Mouse (Mus musculus) neural tube, embryonic 11.5 days (tissue): ENCODE measurements around the gene Atp2a1. TPM values are rescaled to one million over a fixed set of nuclear protein-coding genes. Genes with fewer than 3 reads are reported as not detected.

Experiments used
- ATAC-seq: fragments of 200-750 bp; cut with Nextera tagmentation; 2 replicates; pipeline ENCODE4 v1.8.0; 2017; ENCODE audit warnings: moderate number of reproducible peaks, mild to moderate bottlenecking, moderate TSS enrichment, moderate library complexity; ENCODE audit not compliant: insufficient read depth, low FRiP score, low TSS enrichment
- DNase-seq: peaks from one replicate; pipeline ENCODE4 v3.0.0-alpha.2; 2015; ENCODE audit warnings: low spot score
- H3K27ac ChIP-seq: fragments of 300-500 bp; sonication (generic); 2 replicates; pipeline ENCODE4 v1.5.1; 2014; ENCODE audit warnings: low read depth, mild to moderate bottlenecking, low read length
- H3K27me3 ChIP-seq: fragments of 300-500 bp; sonication (generic); 2 replicates; pipeline ENCODE4 v1.6.1; 2014; ENCODE audit warnings: mild to moderate bottlenecking, low read length, mixed read lengths; ENCODE audit not compliant: control insufficient read depth, insufficient read depth
- H3K36me3 ChIP-seq: fragments of 300-500 bp; sonication (generic); 2 replicates; pipeline ENCODE4 v1.6.1; 2014; ENCODE audit warnings: mild to moderate bottlenecking, low read length, moderate library complexity, mixed read lengths; ENCODE audit not compliant: control insufficient read depth, insufficient read depth
- H3K4me1 ChIP-seq: fragments of 300-500 bp; sonication (generic); 2 replicates; pipeline ENCODE4 v1.6.1; 2014; ENCODE audit warnings: low read length, mixed read lengths; ENCODE audit not compliant: control insufficient read depth, insufficient read depth
- H3K4me2 ChIP-seq: fragments of 300-500 bp; sonication (generic); 2 replicates; pipeline ENCODE4 v1.6.1; 2014; ENCODE audit warnings: low read depth, mild to moderate bottlenecking, moderate library complexity
- H3K4me3 ChIP-seq: fragments of 300-500 bp; sonication (generic); 2 replicates; pipeline ENCODE4 v1.5.1; 2014; ENCODE audit warnings: low read depth, low read length
- H3K9ac ChIP-seq: fragments of 300-500 bp; sonication (generic); 2 replicates; pipeline ENCODE4 v1.6.1; 2014; ENCODE audit warnings: mild to moderate bottlenecking, low read length
- H3K9me3 ChIP-seq: fragments of 300-500 bp; sonication (generic); 2 replicates; pipeline ENCODE4 v1.6.1; 2016; ENCODE audit warnings: low read length; ENCODE audit not compliant: control insufficient read depth
- WGBS: fragments of 180-500 bp; shearing (Covaris S2); extraction: QIAGEN DNeasy Blood & Tissue Kit; methylation state at CpG from one replicate; pipeline ENCODE4 v1.1.7; 2014; 5-methylcytosine and 5-hydroxymethylcytosine counted together
- polyA plus RNA-seq: library from polyadenylated mRNA; unstranded; fragments of >200 nt; fragmentation: Nextera tagmentation; extraction: Ambion mirVana; gene quantifications from 2 replicates; pipeline ENCODE4 v1.2.1, GENCODE M21; 2014

Atp2a1 gene
- 19.0 and 20.1 TPM in 2 replicates for polyA plus RNA-seq

GRCm38 (mm10) chr7:126463004-126463403, at the start of gene Atp2a1:
Gene Atp2a1 (minus strand): TSS chr7:126463108.
- 47% methylated on average over 5 of the region's 5 CpGs for WGBS
- Histone ChIP-seq H3K4me2 (no peak within 1 kb of the TSS), H3K27me3 (no peaks in the 10 kb centered on the region), H3K4me1 (no peaks in the 10 kb centered on the region), H3K36me3 (peaks cover 5% of the 10 kb centered on the region; the same call in 1 of the 2 replicates), H3K9me3 (no peaks in the 10 kb centered on the region), H3K4me3 (no peak within 1 kb of the TSS), H3K9ac (no peak within 1 kb of the TSS), H3K27ac (no peak within 1 kb of the TSS)
- DNase-seq (no peak), ATAC-seq (no peak)

GRCm38 (mm10) chr7:126511287-126511686, 48.4 kb upstream of the Atp2a1 start:
- no peaks in the 10 kb centered on the region for H3K27me3 ChIP-seq
- H3K9ac ChIP-seq, result no peak overlapping the region
- no peak overlapping the region for H3K4me3 ChIP-seq
- no peak overlapping the region for H3K4me2 ChIP-seq
- H3K36me3 ChIP-seq, result no peaks in the 10 kb centered on the region
- 85% methylated on average over 3 of the region's 3 CpGs for WGBS
- no peaks in the 10 kb centered on the region for H3K4me1 ChIP-seq
- no peaks in the 10 kb centered on the region for H3K9me3 ChIP-seq
- DNase-seq, result no peak
- no peak overlapping the region for H3K27ac ChIP-seq
- no peak for ATAC-seq

DNA sequence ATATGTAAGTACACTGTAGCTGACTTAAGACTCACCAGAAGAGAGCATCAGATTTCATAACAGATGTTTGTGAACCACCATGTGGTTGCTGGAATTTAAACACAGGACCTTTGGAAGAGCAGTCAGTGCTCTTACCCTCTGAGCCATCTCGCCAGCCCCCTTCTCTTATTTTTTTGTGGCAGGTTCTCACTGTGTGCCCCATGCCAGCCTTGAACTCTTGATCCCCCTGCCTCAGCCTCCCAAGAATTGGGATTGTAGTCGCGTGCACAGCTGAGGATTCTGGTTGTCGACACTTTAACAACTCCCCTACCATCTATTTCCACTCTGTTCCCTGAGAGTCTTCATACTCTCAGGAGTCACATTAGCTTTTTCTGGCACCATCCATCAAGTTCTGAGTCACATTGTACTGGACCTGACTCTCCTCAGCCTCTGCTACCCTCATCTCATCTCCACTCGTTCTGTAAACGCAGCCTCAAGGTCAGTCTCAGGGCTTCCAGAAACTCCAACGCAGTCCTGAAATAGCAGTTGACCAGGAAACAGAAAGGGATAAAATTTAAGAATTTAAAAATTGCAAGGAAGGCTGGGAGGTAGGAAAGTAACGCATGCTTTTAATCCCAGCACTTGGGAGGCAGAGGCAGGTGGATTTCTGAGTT, 44.3 kb upstream of the Atp2a1 start:
- DNase-seq (no peak), ATAC-seq (no peak)
- Histone ChIP-seq H3K36me3 (no peaks in the 10 kb centered on the region), H3K4me2 (no peak overlapping the region), H3K4me1 (no peaks in the 10 kb centered on the region), H3K9me3 (no peaks in the 10 kb centered on the region), H3K4me3 (no peak overlapping the region), H3K27ac (no peak overlapping the region), H3K9ac (no peak overlapping the region), H3K27me3 (no peaks in the 10 kb centered on the region)
- 86% methylated on average over 8 of the region's 8 CpGs for WGBS

GRCm38 (mm10) chr7:126504913-126505312, 42.0 kb upstream of the Atp2a1 start:
- peaks cover 6% of the 10 kb centered on the region for H3K4me1 ChIP-seq
- H3K36me3 ChIP-seq, result peaks cover 5% of the 10 kb centered on the region; the same call in 1 of the 2 replicates
- H3K27me3 ChIP-seq, result no peaks in the 10 kb centered on the region
- H3K9ac ChIP-seq, result no peak overlapping the region
- H3K4me3 ChIP-seq, result no peak overlapping the region
- 93% methylated on average over 2 of the region's 2 CpGs for WGBS
- H3K4me2 ChIP-seq, result no peak overlapping the region
- ATAC-seq (no peak), DNase-seq (no peak)
- H3K9me3 ChIP-seq, result no peaks in the 10 kb centered on the region
- no peak overlapping the region for H3K27ac ChIP-seq

DNA sequence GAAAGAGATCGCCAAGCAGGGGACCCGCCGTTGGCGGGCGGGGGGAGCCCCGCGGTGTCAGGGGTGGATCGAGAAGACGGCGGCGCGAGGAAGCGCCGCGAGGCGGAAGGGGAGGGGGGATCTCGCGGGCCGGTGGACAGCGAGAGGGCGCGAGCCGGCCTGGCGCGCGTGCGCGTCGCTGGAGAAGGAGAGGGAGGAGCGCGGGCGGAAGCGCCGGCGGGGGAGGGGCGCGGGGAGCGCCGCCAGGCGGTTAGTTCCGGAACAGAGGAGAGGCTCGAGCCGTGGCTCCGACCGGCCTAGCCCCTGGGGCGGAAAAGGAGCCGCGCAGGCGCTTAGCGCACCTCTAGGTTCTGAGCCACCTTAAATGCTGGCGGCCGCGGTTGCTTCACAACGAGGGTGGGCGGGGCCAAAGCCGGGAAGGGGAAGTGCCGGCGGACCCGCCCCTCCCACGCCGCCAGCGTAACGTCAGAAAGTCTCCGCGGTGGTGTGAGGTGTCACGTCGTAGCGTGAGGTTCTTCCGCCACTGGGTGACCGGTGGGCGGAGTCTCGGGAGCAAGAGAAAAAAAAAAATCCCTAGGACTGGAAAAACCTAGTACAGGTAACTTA, 40.5 kb upstream of the Atp2a1 start, which contains the start of gene Atxn2l:
Gene Atxn2l, minus strand, starts transcription at position 165 of the 606 bp plus-strand sequence.
- Histone ChIP-seq H3K36me3 (peaks cover 13% of the 10 kb centered on the region), H3K9ac (peak within 1 kb of the TSS; percentile 98), H3K4me3 (peak within 1 kb of the TSS; percentile 99), H3K4me1 (peaks cover 6% of the 10 kb centered on the region), H3K9me3 (no peaks in the 10 kb centered on the region), H3K27me3 (no peaks in the 10 kb centered on the region), H3K4me2 (peak within 1 kb of the TSS; percentile 83), H3K27ac (peak within 1 kb of the TSS; percentile 94)
- DNase-seq (peak; percentile 100), ATAC-seq (peak; percentile 74)
- WGBS, result under 1% methylated on average over 66 of the region's 72 CpGs

DNA sequence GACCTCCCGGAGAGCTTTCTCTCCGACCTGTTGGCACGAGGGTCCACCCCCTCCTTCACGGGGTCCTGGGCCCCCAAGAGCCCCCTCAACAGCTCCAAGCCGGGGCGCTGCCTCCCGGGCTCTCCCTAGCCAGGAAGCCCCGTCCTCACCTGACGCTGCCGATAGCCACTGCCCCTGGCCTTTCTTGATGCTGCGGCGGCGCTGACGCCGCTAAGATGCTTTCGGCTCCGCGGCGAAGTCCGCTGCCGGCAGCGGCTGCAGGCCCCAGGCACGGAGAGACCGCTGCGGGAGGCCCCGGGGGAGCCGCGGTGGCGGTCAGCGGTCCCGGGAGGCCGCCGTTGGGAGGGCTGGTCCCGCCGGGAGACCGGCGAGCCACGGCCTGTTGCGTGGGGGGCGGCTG, 39.8 kb upstream of the Atp2a1 start:
- peaks cover 17% of the 10 kb centered on the region for H3K36me3 ChIP-seq
- H3K9ac ChIP-seq, result peak overlapping the region; percentile 98
- H3K4me1 ChIP-seq, result peaks cover 6% of the 10 kb centered on the region
- DNase-seq (no peak), ATAC-seq (no peak)
- H3K4me2 ChIP-seq, result peak overlapping the region; percentile 83
- peak overlapping the region; percentile 99 for H3K4me3 ChIP-seq
- whole genome bisulfite sequencing, result under 1% methylated on average over 40 of the region's 40 CpGs
- no peaks in the 10 kb centered on the region for H3K27me3 ChIP-seq
- peak overlapping the region; percentile 94 for H3K27ac ChIP-seq
- H3K9me3 ChIP-seq, result no peaks in the 10 kb centered on the region

- peak overlapping the region; percentile 99 for H3K4me3 ChIP-seq
- peaks cover 6% of the 10 kb centered on the region for H3K4me1 ChIP-seq
- H3K4me2 ChIP-seq, result peak overlapping the region; percentile 83
- peak; percentile 83 for ATAC-seq
- whole genome bisulfite sequencing, result under 1% methylated on average over 51 of the region's 57 CpGs
- H3K27me3 ChIP-seq, result no peaks in the 10 kb centered on the region
- H3K9me3 ChIP-seq, result no peaks in the 10 kb centered on the region
- peak overlapping the region; percentile 98 for H3K9ac ChIP-seq
- H3K36me3 ChIP-seq, result peaks cover 22% of the 10 kb centered on the region
- DNase-seq, result peak; percentile 98
- H3K27ac ChIP-seq, result peak overlapping the region; percentile 94
Observed at GRCm38 (mm10) chr7:126502023-126502741, 39.3 kb upstream of the Atp2a1 start.

DNA sequence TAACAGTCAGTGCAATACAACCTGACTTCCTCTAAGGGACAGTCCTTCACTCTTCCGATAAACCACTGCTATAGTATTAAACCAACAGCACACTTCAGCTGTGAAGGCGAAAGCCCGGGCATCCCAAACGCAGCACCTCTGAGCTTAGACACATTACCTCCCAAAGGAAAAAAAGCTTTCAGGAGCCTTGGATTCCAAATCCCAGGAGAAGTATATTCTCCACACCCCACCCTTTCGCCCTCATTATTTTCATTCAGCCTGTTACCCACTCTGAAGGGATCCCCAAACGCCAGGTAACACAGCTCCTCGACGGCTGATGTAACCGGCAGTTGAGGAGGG, 38.7 kb upstream of the Atp2a1 start:
- H3K4me3 ChIP-seq, result peak overlapping the region; percentile 99
- WGBS, result 3% methylated on average over 9 of the region's 9 CpGs
- peaks cover 6% of the 10 kb centered on the region for H3K4me1 ChIP-seq
- peaks cover 27% of the 10 kb centered on the region for H3K36me3 ChIP-seq
- H3K27ac ChIP-seq, result peak overlapping the region; percentile 94
- ATAC-seq (0 out of 2 replicates have a peak, but pooled peaks have one; percentile 2), DNase-seq (no peak)
- H3K27me3 ChIP-seq, result no peaks in the 10 kb centered on the region
- no peaks in the 10 kb centered on the region for H3K9me3 ChIP-seq
- H3K9ac ChIP-seq, result peak overlapping the region; percentile 49
- H3K4me2 ChIP-seq, result peak overlapping the region; percentile 83
